Mouse (Mus musculus): ENCODE data around the gene Ppm1h. TPM values are rescaled to one million over a fixed set of nuclear protein-coding genes. Genes with fewer than 3 reads are reported as not detected.

Ppm1h gene
- total RNA-seq, 2 experiments from 2014 or later = 1.9 to 3.3 TPM

Small RNA genes within 50 kb of the gene (microRNA-seq; reads per million reads assigned to microRNA genes)
- 0 reads per million in 2 experiments for gene Mir6412
- 0 reads per million in 2 experiments for gene Mir8104
- gene Mirlet7i = 64,528 to 65,813 reads per million in 2 experiments

Other genes with a start within 250 kb of the Ppm1h start
- 1 to 10 TPM; 3.3 to 4.0 TPM for gene Avpr1a, start 230.3 kb upstream of the Ppm1h start, total RNA-seq (2021)

Measured in gastrocnemius, postnatal 14 days (tissue).